Mouse (Mus musculus): ENCODE data around the gene Txndc9. TPM values are rescaled to one million over a fixed set of nuclear protein-coding genes. Genes with fewer than 3 reads are reported as not detected.
"Not testable (repeated sequence)": the region's sequence is repeated elsewhere in the genome, so short reads cannot be mapped to it uniquely, and the experiment has no call there.

Gene Txndc9
- polyA plus RNA-seq, 1 experiment from 2014 or later, result 154 TPM

- WGBS, result 92% methylated on average over 8 of the region's 8 CpGs
- Histone ChIP-seq H3K27me3 (ENCODE audit: low read depth, poor library complexity, severe bottlenecking) (no peaks in the 10 kb centered on the region), H3K27ac (replicated peaks) (no peak overlapping the region), H3K4me1 (peaks cover 17% of the 10 kb centered on the region), H3K36me3 (0 out of 2 replicates have a peak, but pooled peaks cover 2% of the 10 kb centered on the region), H3K4me3 (no peak overlapping the region), H3K9me3 (replicated peaks) (no peaks in the 10 kb centered on the region)
- DNase-seq (ENCODE audit: low spot score), result no peak
Observed at GRCm38 (mm10) chr1:38000844-38001243, 3.2 kb upstream of the Txndc9 start.

- WGBS, result 79% methylated on average over 3 of the region's 3 CpGs
Observed at GRCm38 (mm10) chr1:37999552-37999951, 1.9 kb upstream of the Txndc9 start.

GRCm38 (mm10) chr1:37998371-37999199 lies 892 bp upstream of the Txndc9 start:
- no peaks in the 10 kb centered on the region for H3K9me3 ChIP-seq (replicated peaks)
- H3K36me3 ChIP-seq, result peaks cover 23% of the 10 kb centered on the region
- no peak for DNase-seq (ENCODE audit: low spot score)
- WGBS, result 4% methylated on average over 47 of the region's 47 CpGs
- H3K4me1 ChIP-seq, result peaks cover 18% of the 10 kb centered on the region
- no peaks in the 10 kb centered on the region for H3K27me3 ChIP-seq (ENCODE audit: low read depth, poor library complexity, severe bottlenecking)
- H3K27ac ChIP-seq (replicated peaks), result peak overlapping the region; percentile 94
- H3K4me3 ChIP-seq, result peak overlapping the region; percentile 99

More at GRCm38 (mm10) chr1:37999552-37999951, 1.9 kb upstream of the Txndc9 start:
- peaks cover 18% of the 10 kb centered on the region for H3K4me1 ChIP-seq
- H3K27ac ChIP-seq (replicated peaks), result no peak overlapping the region
- peak overlapping the region; percentile 99 for H3K4me3 ChIP-seq
- peaks cover 13% of the 10 kb centered on the region for H3K36me3 ChIP-seq
- H3K27me3 ChIP-seq (ENCODE audit: low read depth, poor library complexity, severe bottlenecking), result no peaks in the 10 kb centered on the region
- no peaks in the 10 kb centered on the region for H3K9me3 ChIP-seq (replicated peaks)
- DNase-seq (ENCODE audit: low spot score), result no peak

GRCm38 (mm10) chr1:37996877-37997484 lies 712 bp downstream of the Txndc9 start:
- WGBS, result under 1% methylated on average over 42 of the region's 42 CpGs
- Histone ChIP-seq H3K27me3 (ENCODE audit: low read depth, poor library complexity, severe bottlenecking) (no peaks in the 10 kb centered on the region), H3K4me3 (peak overlapping the region; percentile 99), H3K36me3 (peaks cover 39% of the 10 kb centered on the region), H3K4me1 (peaks cover 18% of the 10 kb centered on the region), H3K27ac (replicated peaks) (peak overlapping the region; percentile 94), H3K9me3 (replicated peaks) (no peaks in the 10 kb centered on the region)
- peak; percentile 97 for DNase-seq (ENCODE audit: low spot score)

- H3K4me3 ChIP-seq, result peak overlapping the region; percentile 99
- no peaks in the 10 kb centered on the region for H3K27me3 ChIP-seq (ENCODE audit: low read depth, poor library complexity, severe bottlenecking)
- peaks cover 18% of the 10 kb centered on the region for H3K4me1 ChIP-seq
- WGBS, result 53% methylated on average over 3 of the region's 3 CpGs
- peak overlapping the region; percentile 94 for H3K27ac ChIP-seq (replicated peaks)
- no peaks in the 10 kb centered on the region for H3K9me3 ChIP-seq (replicated peaks)
- H3K36me3 ChIP-seq, result peaks cover 45% of the 10 kb centered on the region
- DNase-seq (ENCODE audit: low spot score), result no peak
Observed at GRCm38 (mm10) chr1:37996226-37996625, 1.5 kb downstream of the Txndc9 start.

GRCm38 (mm10) chr1:37987856-37988255 lies 9.8 kb downstream of the Txndc9 start:
- Histone ChIP-seq H3K4me3 (no peak overlapping the region), H3K4me1 (no peaks in the 10 kb centered on the region), H3K27ac (replicated peaks) (no peak overlapping the region), H3K27me3 (ENCODE audit: low read depth, poor library complexity, severe bottlenecking) (no peaks in the 10 kb centered on the region), H3K9me3 (replicated peaks) (no peaks in the 10 kb centered on the region), H3K36me3 (peaks cover 85% of the 10 kb centered on the region)
- WGBS, result 93% methylated on average over 5 of the region's 5 CpGs
- no peak for DNase-seq (ENCODE audit: low spot score)

GRCm38 (mm10) chr1:37985764-37986323 lies 11.8 kb downstream of the Txndc9 start:
- peaks cover 65% of the 10 kb centered on the region for H3K36me3 ChIP-seq
- H3K9me3 ChIP-seq (replicated peaks), result no peaks in the 10 kb centered on the region
- no peaks in the 10 kb centered on the region for H3K4me1 ChIP-seq
- H3K27ac ChIP-seq (replicated peaks), result no peak overlapping the region
- 82% methylated on average over 9 of the region's 9 CpGs for WGBS
- H3K4me3 ChIP-seq, result no peak overlapping the region
- peak; percentile 23 for DNase-seq (ENCODE audit: low spot score)
- no peaks in the 10 kb centered on the region for H3K27me3 ChIP-seq (ENCODE audit: low read depth, poor library complexity, severe bottlenecking)

- Histone ChIP-seq H3K27ac (replicated peaks) (no peak overlapping the region), H3K9me3 (replicated peaks) (no peaks in the 10 kb centered on the region), H3K27me3 (ENCODE audit: low read depth, poor library complexity, severe bottlenecking) (no peaks in the 10 kb centered on the region), H3K36me3 (peaks cover 50% of the 10 kb centered on the region), H3K4me3 (no peak overlapping the region), H3K4me1 (no peaks in the 10 kb centered on the region)
- DNase-seq (ENCODE audit: low spot score), result no peak
- WGBS, result 96% methylated on average over 1 of the region's 1 CpGs
Observed at GRCm38 (mm10) chr1:37984326-37984725, 13.4 kb downstream of the Txndc9 start.

- no peaks in the 10 kb centered on the region for H3K36me3 ChIP-seq
- no peak for DNase-seq (ENCODE audit: low spot score)
- no peaks in the 10 kb centered on the region for H3K4me1 ChIP-seq
- H3K27me3 ChIP-seq (ENCODE audit: low read depth, poor library complexity, severe bottlenecking), result no peaks in the 10 kb centered on the region
- WGBS, result 93% methylated on average over 7 of the region's 7 CpGs
- H3K4me3 ChIP-seq, result no peak overlapping the region
- H3K27ac ChIP-seq (replicated peaks), result no peak overlapping the region
- H3K9me3 ChIP-seq (replicated peaks), result no peaks in the 10 kb centered on the region
Observed at GRCm38 (mm10) chr1:37977303-37977702, 20.4 kb downstream of the Txndc9 start.

GRCm38 (mm10) chr1:37976666-37977065 lies 21.0 kb downstream of the Txndc9 start:
- H3K4me3 ChIP-seq; H3K36me3 ChIP-seq; H3K27ac ChIP-seq (replicated peaks); H3K4me1 ChIP-seq; H3K27me3 ChIP-seq (ENCODE audit: low read depth, poor library complexity, severe bottlenecking); DNase-seq (ENCODE audit: low spot score); H3K9me3 ChIP-seq (replicated peaks): not testable (repeated sequence)
- 80% methylated on average over 9 of the region's 9 CpGs for WGBS

GRCm38 (mm10) chr1:37971520-37971919 lies 26.2 kb downstream of the Txndc9 start:
- DNase-seq (ENCODE audit: low spot score), result no peak
- Histone ChIP-seq H3K4me3 (no peak overlapping the region), H3K4me1 (no peaks in the 10 kb centered on the region), H3K9me3 (replicated peaks) (no peaks in the 10 kb centered on the region), H3K27ac (replicated peaks) (no peak overlapping the region), H3K27me3 (ENCODE audit: low read depth, poor library complexity, severe bottlenecking) (no peaks in the 10 kb centered on the region), H3K36me3 (no peaks in the 10 kb centered on the region)
- WGBS, result 77% methylated on average over 4 of the region's 4 CpGs

- 91% methylated on average over 6 of the region's 6 CpGs for WGBS
- no peaks in the 10 kb centered on the region for H3K4me1 ChIP-seq
- no peaks in the 10 kb centered on the region for H3K27me3 ChIP-seq (ENCODE audit: low read depth, poor library complexity, severe bottlenecking)
- DNase-seq (ENCODE audit: low spot score), result no peak
- no peaks in the 10 kb centered on the region for H3K9me3 ChIP-seq (replicated peaks)
- no peaks in the 10 kb centered on the region for H3K36me3 ChIP-seq
- no peak overlapping the region for H3K27ac ChIP-seq (replicated peaks)
- H3K4me3 ChIP-seq, result no peak overlapping the region
Observed at GRCm38 (mm10) chr1:37968746-37969145, 28.9 kb downstream of the Txndc9 start.

- DNase-seq (ENCODE audit: low spot score), result no peak
- H3K27me3 ChIP-seq (ENCODE audit: low read depth, poor library complexity, severe bottlenecking), result no peaks in the 10 kb centered on the region
- WGBS, result 73% methylated on average over 10 of the region's 10 CpGs
- H3K36me3 ChIP-seq, result no peaks in the 10 kb centered on the region
- no peak overlapping the region for H3K27ac ChIP-seq (replicated peaks)
- H3K4me3 ChIP-seq, result no peak overlapping the region
- no peaks in the 10 kb centered on the region for H3K4me1 ChIP-seq
- H3K9me3 ChIP-seq (replicated peaks), result no peaks in the 10 kb centered on the region
Observed at GRCm38 (mm10) chr1:37965571-37965970, 32.1 kb downstream of the Txndc9 start.
